Mouse (Mus musculus) adrenal gland, adult (tissue): ENCODE results near the gene Mfge8.

ENCODE experiments used
- DNase-seq, 2 experiments: peaks; one replicate each; pipeline ENCODE4 v3.0.0; 2022 to 2023; ENCODE audit warnings: low spot score in 1 of 2; ENCODE audit not compliant: inconsistent age in 2 of 2

The Mfge8 gene

GRCm38 (mm10) chr7:79130385-79130784 is 18.5 kb downstream of the Mfge8 start:
- DNase-seq: no peak

DNA sequence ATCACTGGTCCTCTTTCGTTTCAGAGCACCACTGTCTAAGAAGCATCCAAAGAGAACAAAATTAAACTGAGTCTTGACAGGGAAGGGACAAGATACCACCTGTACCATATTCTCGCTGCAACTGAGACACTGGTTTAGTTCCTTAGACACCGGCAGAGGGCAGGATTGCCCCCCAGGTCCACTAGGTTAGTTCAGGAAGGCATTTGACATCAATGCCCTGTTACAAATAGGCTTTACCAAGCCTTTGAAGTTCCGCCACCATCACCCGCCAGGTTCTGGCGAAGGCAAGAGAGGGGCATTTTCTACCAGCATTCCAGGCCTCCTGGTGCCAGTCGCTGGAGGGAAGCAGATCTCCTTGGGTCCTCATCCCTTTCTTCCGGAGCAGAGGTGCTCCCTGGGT is 19.0 kb downstream of the Mfge8 start:
- DNase-seq: no peak

- DNase-seq: no peak
Observed at GRCm38 (mm10) chr7:79123465-79123864, 25.4 kb downstream of the Mfge8 start.

DNA sequence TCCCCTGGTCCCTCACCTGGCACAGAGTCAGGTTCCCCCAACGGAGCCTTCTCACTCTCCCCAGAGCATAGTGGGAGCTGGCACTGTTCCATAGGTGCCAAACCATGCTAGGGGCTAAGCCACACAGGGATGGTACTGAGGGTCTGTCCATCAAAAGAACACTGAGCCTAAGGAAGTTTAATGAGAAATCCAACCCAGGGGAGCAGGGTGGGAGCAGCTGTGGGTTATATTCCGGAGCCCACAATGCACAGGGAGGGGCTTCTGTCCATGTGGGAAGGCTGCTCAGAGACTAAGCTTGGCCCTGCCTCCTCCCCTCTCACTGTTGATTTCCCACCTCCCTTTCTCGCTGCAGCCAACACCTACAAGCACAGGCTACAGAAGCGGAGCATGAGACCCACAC is 35.0 kb downstream of the Mfge8 start:
- no peak for DNase-seq

GRCm38 (mm10) chr7:79096492-79096891 is 52.4 kb downstream of the Mfge8 start:
- no peak for DNase-seq

GRCm38 (mm10) chr7:79089111-79089510 is 59.7 kb downstream of the Mfge8 start:
- DNase-seq: peak in 1 of 2 experiments; percentile 46
